Mouse (Mus musculus): ENCODE measurements around the gene 1700018B08Rik. TPM values are rescaled to one million over a fixed set of nuclear protein-coding genes. Genes with fewer than 3 reads are reported as not detected.

Gene 1700018B08Rik
- total RNA-seq, 4 experiments from 2014 or later = not detected

- peak in 1 of 2 experiments; percentile 74 for DNase-seq (ENCODE audit: low spot score in 2 of 2)
These were observed 30.7 kb downstream of the 1700018B08Rik start for GRCm38 (mm10) chr8:121513429-121513828.

DNA sequence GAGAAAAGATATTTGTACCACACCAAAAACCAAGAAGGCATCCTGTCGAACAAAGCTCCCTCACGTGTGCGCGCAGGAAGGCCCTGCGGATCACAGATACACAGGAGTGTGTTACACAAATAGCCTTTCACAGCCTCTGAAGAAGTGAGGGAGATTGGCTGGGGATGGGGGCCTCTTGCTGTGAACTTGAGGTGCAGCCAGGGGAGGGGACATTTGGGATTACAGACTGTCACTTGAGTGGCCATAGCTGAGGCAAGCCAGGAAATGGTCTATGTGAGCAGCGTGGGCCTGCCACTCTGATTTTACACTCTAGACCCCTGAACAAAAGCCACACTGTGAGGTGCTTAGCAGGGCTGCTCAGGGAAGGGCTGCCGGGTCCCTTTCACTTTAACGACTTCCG is 32.4 kb downstream of the 1700018B08Rik start:
- DNase-seq (ENCODE audit: low spot score in 2 of 2) = no peak

DNA sequence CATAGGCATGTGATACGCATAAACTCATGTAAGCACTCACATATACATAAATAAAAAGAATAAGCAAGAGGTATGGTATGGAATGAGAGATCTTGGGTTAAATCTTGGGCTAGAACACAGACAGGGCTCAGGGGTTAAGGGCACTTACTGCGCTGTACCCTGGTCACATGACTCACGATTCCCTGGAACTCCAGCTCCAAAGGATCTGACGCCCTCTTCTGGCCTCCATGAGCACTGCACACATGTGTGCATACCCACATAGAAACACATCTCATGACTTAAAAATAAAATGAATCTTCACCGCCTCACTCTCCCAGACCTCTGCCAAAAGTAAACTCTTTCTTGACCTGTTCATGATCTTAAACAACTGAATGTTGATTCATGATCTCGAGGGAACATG is 46.5 kb downstream of the 1700018B08Rik start:
- no peak for DNase-seq (ENCODE audit: low spot score in 2 of 2)

DNA sequence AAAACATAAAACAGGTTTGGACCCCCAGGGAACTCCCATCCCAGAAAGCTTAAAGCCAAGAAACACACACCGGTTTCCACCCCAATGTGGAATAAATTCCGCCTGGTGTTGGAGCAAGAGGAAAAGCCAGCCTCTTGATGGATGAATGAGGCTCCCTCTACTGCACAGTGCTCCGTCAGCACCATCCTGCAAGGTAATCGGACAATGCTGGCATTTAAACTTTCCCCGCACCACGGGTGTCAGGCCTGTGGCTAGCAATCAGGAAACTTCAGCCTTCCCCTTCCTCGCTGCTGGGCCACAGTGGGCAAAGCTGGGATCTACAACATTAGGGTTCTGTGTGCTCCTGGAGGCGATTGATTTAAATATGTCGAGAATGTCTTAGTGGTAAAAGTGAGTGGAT is 52.5 kb downstream of the 1700018B08Rik start:
- DNase-seq (ENCODE audit: low spot score in 2 of 2) = no peak

DNA sequence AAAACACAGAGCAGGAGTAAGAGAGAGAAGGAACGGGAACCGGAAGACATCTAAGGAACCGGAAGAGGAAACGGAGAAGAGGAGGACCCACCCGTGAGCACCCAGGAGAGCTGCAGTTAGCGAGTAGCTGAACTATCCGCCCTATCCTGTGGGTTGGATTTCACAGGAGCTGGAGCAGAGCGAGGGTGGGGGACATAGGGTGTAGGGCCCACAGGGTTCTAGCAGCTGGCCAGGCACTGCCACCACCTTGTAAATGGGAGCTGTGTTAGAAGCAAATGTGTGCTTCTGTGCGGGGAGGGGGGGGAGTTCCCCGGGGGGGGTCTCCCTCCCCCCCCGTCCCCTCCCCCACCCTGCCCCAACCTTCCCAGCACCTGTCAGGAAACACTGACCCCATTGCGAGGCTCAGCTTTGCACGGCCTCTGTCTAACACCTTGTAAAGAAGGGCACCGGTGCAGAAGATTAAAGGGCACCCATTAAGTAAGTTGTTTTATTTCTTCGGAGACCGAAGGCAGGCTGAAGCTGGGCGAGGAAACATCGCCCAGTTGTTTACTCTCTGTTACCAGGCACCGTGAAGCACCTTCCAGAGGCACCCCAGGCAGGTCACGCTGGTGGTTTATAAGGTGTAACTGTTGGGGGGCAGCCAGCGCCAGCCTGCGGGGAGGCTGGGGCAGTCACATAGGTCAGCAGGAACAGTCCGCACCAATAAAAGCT is 59.9 kb downstream of the 1700018B08Rik start:
- DNase-seq (ENCODE audit: low spot score in 2 of 2) = no peak

Other genes with a start within 250 kb of the 1700018B08Rik start
- gene Fbxo31, start 34.5 kb upstream of the 1700018B08Rik start, total RNA-seq (2022) = 100 to 1,000 TPM in 3 of 4 experiments, 10 to 100 TPM in 1; 94.5 to 107 (median 104) TPM
- gene Map1lc3b, start 46.0 kb upstream of the 1700018B08Rik start, total RNA-seq (2022) = 100 to 1,000 TPM; 159 to 187 (median 173) TPM
- gene Zcchc14, start 108.6 kb upstream of the 1700018B08Rik start, total RNA-seq (2022) = 10 to 100 TPM; 68.6 to 73.0 (median 70.5) TPM
- 100 to 1,000 TPM; 260 to 302 (median 279) TPM for gene Jph3, start 185.3 kb upstream of the 1700018B08Rik start, total RNA-seq (2022)

All from left cerebral cortex, adult 8-10 months (tissue).